Mouse (Mus musculus) heart, postnatal 14 days (tissue): ENCODE data around the gene Marveld2. TPM values are rescaled to one million over a fixed set of nuclear protein-coding genes. Genes with fewer than 3 reads are reported as not detected.

ENCODE experiments used
- DNase-seq, 2 experiments: peaks; one replicate each; pipeline ENCODE4 v3.0.0; 2021 to 2022
- intact Hi-C: fragments of 180-260 bp; cut with DNase I; formaldehyde crosslinking; loops from one replicate; pipeline ENCODE4 v1.15.1; 2025
- long read RNA-seq, 2 experiments: library from polyadenylated mRNA; stranded (forward); transcript quantifications; one replicate each; pipeline ENCODE4 v2.0.0; 2021
- total RNA-seq, 2 experiments: library from RNA; stranded (reverse); gene quantifications; 2 replicates each; pipeline ENCODE4 v1.2.3; 2021

Gene Marveld2
- under 1 TPM; 0.29 to 0.50 TPM for total RNA-seq
- long read RNA-seq, experiment 1: 0 reads
- long read RNA-seq, experiment 2: 0 reads

DNA sequence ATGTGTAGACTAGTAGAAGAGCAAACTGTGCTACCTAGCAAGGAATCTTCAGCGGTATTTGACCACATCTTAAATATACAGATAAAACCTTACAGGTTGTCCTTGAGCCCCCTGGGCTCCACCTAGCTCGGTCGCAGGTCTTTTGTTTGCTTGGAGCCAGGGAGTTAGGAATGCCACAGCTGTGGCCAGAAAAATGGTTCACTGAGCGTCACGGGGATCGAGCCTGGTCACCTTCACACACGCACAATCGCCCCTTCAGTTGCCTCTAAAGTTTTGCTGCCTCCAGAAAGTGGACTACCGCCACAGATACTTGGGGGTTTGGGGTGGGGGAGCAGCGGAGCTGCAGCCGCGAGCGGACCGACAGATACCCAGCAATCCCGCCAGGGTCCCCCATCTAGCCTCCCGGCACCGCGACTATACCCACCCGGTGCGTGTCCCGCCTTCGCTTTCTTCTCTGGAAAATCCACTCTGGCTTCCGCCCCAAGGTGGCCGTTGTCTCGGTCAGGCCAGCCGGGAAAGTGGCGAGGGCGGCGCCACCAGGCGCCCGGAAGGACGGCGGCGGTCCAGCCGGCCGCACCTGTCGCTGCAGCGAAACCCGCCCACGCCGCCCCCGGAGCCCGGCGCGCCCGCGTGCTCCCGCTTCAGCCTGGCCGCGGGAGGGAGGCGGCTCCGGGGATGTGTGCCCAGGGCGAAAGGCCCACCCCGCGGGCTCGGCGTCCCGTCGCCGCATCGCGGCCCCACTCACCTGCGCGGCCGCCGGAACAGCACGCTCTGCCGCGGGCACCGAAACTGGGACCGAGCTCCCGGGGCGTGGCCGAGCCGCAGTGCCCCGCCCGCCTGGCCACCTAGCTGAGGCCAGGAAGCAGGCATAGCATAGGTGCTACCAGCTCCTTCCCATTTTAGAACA is at the start of gene Marveld2:
Gene Marveld2, minus strand, starts transcription at position 791 of the 907 bp plus-strand sequence.
- DNase-seq: peak; percentile 43 to 51
- intact Hi-C loops: loop anchor here (1.0 kb wide), 1 partner anchor 124 kb away; the partner anchor contains the start of gene Gtf2h2

DNA sequence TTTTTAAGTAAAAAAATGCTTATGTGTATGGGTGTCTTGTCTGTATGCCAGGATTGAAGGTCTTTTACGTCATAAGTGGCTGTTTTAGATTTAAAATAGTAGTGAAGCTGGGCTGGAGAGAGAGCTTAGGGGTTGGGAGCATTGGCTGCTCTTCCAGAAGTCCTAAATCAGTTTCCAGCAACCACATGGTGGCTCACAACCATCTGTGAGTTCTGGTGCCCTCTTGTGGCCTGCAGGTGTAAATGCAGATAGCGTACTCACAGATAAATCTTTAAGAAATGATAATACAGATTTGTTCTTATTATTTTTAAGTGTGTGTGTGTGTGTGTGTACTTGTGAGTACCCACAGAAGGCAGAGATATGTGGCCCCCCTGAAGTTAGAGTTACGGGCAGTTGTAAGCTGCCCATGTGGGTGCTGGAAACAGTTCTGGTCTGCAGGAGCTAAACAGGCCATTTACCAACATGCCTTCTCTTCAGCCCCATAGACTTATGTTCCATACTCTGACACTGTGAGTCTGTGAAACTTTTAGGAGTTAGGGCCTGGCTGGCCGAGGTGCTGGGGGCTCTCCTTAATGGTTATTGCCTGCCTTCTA is 43.2 kb upstream of the Marveld2 start:
- intact Hi-C loops: no loop called here
- peak; percentile 64 to 73 for DNase-seq

DNA sequence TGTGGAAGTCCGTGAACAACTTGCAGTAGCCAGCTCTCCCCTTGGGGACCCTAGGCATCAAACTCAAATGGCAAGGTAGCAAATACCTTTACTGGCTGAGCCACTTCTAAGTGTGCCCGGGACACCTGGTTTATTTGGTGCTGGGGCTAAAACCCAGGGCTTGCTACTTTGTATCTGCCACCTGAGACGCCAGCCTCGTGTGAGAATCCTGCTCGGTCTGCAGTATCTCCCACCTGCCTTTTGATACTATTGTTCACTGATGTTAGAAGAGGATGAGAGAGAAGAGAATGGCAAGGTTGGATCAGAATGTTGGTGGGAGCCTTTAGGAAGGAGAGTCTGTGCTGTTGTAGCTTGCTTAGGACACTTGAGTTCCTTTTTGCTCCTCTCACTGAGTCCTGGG is 41.3 kb upstream of the Marveld2 start:
- no peak for DNase-seq
- intact Hi-C loops: no loop called here

DNA sequence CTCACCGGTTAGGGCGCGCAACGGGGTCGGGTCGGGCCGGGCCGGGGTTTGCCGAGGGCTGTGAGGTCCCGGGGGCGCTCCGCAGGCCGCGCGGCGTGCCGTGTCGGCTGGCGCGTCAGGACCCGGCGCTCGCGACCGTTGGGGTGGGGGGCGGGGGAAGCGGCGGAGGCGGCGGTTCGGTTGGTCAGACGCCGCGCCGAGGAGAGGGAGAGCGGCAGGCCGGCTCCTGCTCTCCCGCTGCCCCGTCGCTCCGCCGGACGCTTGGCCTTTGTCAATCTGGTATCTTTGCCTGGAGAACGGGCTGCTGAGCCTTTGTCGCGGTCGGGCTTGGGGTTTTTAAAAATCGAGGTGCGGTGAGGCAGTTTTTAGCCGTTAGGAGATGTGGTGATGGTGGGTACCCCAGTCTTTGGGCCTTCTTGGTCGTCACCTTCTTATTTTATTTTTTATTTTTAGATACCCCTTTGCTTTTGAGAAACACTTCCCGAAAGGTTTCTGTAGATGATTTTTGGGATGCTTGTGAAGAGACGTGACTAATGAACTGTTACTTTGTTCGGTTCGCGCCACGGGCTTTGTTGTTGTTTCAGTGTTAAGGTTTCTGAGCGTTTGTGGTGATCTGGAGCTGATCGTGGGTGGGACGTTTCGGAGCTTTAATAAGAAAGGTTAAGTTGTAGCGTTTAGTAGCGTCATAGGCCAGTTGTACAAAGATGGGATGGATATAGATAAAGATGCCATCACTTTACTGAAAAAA is 34.8 kb upstream of the Marveld2 start, which contains the start of gene Taf9:
Gene Taf9, plus strand, starts transcription at position 141 of the 748 bp plus-strand sequence.
- intact Hi-C loops: loop anchor here (5.0 kb wide), 1 partner anchor 76 kb away; no protein-coding TSS in a partner anchor
- DNase-seq: no peak

DNA sequence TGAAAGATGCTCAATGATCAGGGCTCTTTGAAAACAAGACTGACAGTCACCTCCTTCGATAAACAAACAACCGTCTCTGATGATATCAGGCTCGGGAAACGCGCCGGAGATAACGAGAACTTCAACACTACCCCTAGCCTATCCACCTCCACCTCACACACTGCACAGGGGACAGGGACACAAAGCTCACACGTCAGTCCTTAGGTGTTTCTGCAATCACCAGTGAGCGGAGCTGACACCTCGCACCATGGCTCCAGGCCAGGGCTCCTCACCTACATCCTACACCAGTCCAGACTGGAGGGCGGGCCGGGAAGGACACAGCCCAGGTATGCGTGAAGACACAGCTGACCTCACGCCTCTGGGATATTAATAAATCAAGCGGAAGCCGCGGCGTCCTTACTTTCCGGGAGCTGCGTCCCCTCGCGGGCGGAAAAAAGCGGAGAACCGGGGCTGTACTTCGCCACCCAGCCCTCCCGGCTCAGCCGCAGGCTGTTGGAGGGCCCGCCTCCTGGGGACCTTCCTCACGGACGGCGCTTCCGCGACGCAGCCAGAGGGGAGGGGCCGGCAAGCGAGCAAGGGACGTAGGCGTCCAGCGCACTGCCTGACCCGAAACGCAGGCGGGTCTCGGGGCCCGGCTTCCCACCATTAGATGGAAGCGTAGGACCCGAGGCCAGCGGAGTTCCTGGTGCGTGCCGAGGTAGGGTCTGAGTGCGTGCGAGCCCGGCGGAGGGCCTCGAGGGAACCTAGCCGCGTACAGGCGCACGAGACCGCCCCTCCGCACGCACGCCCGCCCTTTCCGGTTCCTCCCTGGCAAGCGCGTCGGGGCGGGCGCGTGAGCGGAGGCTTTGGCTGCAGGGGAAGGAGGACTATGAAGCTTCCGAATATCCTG is 34.0 kb upstream of the Marveld2 start, which contains the start of the genes Ak6 and Rad17:
Gene Ak6, plus strand, starts transcription at position 430 of the 889 bp plus-strand sequence.
Gene Rad17, minus strand, starts transcription at position 502 of the 889 bp plus-strand sequence.
- intact Hi-C loops: loop anchor here (5.0 kb wide), 1 partner anchor 77 kb away; no protein-coding TSS in a partner anchor
- peak; percentile 96 to 98 for DNase-seq

DNA sequence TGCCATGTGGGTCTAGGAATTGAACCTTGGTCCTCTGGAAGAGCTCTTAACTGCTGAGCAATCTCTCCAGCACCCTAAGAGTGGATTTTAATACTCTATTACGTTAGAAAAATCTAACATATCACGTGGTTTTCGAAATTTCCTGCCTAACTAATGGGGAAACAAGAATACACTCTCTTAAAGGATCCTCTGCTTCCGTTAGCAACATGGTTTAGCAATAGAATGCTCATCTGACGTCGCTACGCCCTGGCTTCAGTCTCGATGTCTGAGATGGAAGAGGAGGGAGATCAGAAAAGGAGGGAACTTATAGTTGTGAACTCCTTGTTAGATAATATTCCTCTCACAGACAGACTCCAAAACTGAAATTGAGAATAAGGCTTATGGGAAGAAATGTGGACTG is 31.5 kb upstream of the Marveld2 start:
- intact Hi-C loops: no loop called here
- DNase-seq: no peak

DNA sequence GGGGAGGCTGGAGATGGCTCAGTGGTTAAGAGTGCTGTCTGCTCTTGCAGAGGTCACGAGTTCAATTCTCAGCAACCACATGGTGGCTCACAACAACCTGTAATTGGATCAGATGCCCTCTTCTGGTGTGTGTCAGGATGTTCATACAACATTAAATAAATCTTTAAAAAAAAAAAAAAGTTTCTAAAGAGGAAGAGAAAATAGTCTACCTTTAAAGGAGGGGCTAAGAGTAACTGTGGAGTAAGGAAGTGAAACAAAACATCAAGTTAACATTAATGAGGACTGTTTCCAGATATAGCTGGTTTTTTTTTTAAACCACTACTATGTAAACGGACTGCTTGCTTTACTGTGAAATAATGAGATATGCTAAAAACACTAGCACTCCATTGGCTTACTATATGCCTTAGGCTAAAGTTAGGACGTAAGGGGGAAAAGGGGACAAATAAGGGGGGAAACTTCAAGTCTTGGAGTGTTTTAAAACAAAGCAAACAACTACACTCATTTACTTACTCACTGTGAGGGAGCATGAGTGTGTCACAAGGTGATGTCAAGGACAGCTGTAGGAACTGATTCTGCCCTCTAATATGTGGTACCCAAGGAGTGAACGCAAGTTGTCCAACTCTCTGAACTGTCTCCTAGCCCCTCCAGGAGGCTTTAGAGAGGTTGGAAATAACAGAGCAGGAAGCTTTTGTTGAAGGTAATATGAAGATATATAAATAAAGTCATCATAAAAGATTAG is 25.9 kb upstream of the Marveld2 start:
- intact Hi-C loops: no loop called here

DNA sequence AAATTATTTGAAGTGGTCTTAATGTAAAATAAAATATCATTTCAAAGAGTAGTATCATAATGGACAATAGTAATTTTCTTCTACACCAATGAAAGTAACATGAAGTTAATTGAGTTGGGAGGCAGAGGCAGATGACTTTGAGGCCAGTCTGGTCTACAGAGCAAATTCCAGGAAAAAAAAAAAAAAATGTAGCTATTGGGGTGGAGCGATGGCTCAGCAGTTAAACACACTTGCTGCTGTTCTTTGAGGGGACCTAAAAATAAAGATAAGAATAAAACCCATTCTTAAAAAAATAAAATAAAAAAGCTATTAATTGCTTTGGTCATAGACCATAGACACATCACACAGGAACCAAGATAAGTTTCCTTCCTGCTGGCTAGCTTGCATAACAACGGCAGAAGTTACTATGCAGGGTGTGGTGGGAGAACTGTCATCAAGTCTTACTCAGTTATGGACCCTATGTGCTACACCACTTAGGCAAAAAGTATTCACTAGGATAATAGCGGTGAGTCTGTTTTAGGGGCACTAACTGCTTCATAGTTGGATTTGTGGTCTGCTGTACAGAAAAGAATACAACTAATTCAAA is 17.4 kb upstream of the Marveld2 start:
- no peak for DNase-seq
- intact Hi-C loops: no loop called here

More for the DNA sequence above, 25.9 kb upstream of the Marveld2 start:
- DNase-seq: no peak

DNA sequence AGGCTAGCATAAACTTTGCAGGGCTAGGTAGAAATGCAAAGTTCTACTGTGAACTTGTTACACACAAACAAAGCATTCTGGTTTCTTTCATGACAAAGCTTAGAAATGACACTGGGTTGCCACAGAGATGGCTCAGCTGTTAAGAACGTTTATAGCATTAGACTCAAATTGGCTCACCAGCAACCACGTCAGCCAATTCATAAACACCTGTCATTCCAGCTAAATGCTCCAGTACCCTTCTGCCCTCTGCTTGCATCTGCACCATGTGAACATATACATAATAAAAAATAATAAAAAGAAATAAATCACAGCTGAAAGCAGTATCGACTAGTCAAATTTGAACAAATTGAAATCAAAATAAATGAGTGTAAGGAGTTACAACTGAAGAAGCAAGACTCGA is 5.5 kb upstream of the Marveld2 start:
- intact Hi-C loops: no loop called here
- DNase-seq: no peak

DNA sequence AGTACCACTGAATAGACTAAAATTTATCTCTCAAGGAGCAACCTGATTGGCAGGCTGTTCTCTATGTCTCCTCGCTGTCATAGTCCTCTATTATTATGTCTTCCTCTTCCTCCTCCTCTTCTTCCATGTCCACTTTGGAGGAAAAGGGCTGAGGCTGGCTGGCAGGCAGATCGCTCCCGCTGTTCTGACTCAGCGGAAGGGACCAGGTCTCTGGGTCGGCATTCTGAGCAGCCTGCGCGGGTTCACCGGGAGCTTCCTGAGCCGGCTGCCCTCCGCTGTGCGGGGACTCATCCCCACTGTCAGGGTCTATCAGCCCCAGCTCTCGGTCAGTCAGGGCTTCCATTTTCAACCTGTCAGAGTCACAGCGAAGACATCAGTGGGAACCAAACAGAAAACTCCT is 812 bp upstream of the Marveld2 start:
- DNase-seq: no peak
- intact Hi-C loops: no loop called here

DNA sequence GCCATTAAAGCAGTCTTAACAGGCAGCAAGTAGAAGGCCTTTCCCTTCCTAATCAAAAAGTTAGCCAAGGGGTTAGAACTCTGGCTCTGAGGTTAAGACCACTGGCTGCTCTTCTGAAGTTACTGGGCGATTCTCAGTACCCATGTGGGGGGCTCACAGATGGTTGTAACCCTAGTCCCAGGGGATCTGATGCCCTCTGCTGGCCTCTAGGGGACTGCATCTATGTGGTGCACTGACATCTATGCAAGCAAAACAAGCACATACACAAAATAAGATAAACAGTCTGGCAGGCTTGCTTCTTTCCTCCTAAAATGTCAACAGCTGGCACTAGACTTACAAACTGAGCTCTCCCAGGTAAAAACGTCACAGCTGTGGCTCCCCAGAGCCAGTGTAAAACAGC is 3.9 kb downstream of the Marveld2 start:
- no peak for DNase-seq
- intact Hi-C loops: no loop called here

DNA sequence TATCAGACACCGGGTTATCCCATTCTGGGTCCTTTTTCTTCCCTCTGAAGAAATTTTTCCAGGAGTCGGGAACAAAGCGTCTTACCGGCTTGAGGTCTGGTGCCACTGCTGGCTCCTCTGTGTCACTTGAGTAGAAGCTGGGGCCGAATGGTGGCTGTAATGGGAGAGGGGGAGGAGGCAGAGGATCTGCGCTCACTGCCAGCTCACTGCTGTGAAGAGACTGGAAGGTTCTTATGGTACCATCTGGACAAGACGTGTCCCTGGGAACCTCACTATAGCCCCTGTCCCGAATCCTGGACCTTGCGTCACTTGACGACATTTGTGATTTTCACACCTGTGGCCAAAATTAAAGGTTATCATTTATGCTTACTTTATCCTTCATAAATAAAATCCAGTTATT is 4.5 kb downstream of the Marveld2 start:
- no peak for DNase-seq
- intact Hi-C loops: no loop called here

DNA sequence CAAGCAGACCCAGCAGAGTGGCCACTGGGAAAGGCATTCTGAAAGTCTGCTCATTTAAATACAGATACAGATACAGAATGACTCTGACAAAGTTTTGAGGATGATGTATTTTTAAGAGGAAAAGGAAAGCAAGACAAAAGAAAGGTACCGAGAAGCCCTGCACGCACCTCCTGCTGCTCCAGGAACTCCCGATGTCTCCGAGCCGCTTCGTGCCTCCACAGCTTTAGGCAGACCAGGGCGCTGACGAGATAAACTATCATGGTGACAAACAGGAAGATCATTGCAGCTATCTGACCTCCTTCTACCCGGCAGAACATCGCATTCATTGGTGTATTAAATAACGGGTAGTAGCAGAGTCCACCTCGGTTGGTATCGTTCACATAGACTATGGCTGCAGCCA is 5.5 kb downstream of the Marveld2 start:
- intact Hi-C loops: no loop called here
- no peak for DNase-seq

DNA sequence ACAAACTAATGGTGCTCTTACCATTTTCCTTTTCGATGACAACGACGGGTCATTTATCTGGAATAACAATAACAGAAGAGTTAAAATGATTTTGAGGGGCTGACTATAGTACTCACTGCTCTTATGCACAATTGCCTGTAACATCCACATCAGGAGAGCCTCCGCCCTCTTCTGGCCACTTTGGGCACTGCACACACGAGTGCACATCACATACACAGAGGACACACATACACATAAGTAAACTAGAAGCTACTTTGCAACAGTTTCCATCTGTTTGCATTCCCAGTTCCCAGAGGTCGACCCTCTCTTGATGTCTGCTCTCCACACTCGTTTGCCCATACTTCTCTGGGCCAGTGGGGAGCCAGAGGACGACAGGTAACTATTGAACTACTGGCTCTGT is 9.0 kb downstream of the Marveld2 start:
- DNase-seq: no peak
- intact Hi-C loops: no loop called here

DNA sequence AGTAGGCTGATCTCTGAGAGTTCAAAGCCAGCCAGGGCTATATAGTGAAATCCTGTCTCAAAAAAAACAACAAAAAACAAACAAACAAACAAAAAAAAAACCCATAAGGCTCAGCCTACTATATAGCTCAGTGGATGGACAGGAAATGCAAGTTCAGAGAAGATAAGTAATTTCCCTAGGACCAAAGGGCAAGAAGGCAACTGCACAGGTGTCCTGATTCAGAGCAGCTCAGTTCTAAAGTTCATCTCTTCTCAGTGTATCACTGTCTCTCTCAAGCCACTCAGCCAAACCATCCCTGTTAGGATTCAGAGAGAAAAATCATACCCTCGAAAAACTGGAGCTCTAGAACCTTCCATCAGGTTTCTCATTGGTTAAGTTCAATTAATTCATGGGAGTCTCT is 10.9 kb downstream of the Marveld2 start:
- intact Hi-C loops: no loop called here
- DNase-seq: no peak

DNA sequence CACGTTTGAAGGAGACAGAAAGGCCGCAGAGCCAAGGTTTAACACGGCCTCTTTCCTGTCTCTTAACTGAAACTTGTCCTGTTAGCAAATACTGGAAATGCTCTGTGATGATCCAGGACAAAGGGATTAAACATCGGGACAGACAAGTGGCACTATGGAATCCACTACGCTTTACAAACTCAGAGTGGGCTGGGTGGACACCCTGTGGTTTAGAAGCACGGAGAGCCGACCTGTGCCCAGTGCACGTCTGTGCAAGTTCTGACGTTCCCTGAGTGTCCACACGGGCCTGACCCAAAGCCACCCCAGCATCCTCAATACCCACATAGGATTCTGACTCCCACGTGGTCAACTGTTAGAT is 13.1 kb downstream of the Marveld2 start:
- intact Hi-C loops: no loop called here
- no peak for DNase-seq

DNA sequence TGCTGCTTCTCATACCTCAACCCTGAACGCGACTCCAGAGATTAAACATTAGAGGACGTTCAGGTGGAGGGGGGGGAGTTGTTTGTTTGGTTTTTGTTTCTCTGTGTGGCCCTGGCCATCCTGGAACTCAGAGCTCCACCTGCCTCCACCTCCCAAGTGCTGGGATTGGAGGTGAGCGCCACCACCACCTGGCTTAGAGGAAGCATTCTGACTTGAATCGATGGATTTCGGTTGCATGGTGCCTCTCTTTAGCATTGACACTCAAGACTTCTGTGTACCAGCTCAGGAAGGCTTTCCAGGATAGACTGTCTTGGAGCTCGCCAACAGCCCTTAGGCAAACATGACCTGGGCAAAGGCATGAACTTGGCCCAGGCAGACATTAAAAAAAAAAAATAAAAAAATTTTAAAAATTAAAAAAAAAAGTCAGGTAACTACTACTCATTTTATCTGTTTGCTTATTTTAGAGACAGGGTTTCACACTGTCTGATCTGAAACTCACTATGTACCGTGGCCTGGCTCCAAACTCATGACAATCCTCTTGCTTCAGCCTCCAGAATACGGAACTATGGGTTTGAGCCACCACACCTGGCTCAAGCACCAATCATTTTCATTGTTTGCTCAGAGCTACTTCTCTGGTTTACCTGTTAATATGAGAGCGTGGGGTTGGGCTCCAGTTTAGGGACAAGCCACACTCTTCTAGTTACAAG is 13.6 kb downstream of the Marveld2 start:
- DNase-seq: no peak
- intact Hi-C loops: no loop called here

DNA sequence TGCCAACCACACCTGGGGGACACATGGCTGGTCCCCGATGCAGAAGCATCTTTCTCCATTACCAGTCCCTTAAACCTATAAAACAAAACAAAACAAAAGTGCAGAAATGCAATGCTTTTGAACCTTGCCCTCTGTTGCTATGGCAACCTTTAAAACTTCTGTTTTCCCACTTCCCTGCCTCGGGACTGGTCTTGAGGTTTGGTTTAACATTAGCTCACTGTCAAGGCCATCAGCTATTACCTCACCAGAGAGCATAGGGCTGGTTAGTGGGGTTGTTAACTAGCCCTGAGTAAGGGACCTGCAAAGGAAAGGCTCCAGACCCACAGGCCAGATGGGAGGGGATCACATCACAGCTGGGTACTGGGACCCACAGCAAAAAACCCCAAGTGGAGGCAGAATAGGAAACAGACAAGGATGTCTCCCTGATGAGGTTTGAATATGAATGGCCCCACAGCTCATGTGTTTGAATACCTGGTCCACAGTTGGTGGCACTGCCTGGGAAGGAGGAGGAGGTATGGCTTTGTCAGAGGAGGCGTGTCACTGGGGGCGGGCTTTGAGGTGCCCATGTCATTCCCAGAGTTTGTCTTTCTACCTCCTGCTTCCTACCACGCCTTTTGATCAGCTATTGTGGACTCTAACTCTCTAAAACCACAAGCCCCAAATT is 14.4 kb downstream of the Marveld2 start:
- intact Hi-C loops: no loop called here
- DNase-seq: no peak
